Mouse (Mus musculus): ENCODE data around the gene Dnaja4. TPM values are rescaled to one million over a fixed set of nuclear protein-coding genes. Genes with fewer than 3 reads are reported as not detected.

The Dnaja4 gene
- polyA plus RNA-seq, 1 experiment: 2.6 TPM

- WGBS: 72% methylated on average over 13 of the region's 13 CpGs
- no peak for DNase-seq (ENCODE audit: low read depth, low spot score)
Observed at GRCm38 (mm10) chr9:54745740-54746370, 47.2 kb downstream of the Dnaja4 start.

- WGBS: 72% methylated on average over 7 of the region's 7 CpGs
Observed at GRCm38 (mm10) chr9:54750215-54750981, 51.7 kb downstream of the Dnaja4 start.

GRCm38 (mm10) chr9:54751684-54752083, 53.0 kb downstream of the Dnaja4 start:
- no peak for DNase-seq (ENCODE audit: low read depth, low spot score)
- WGBS: 92% methylated on average over 2 of the region's 2 CpGs

More at GRCm38 (mm10) chr9:54750215-54750981, 51.7 kb downstream of the Dnaja4 start:
- DNase-seq (ENCODE audit: low read depth, low spot score): no peak

- no peak for DNase-seq (ENCODE audit: low read depth, low spot score)
- WGBS: 50% methylated on average over 21 of the region's 21 CpGs
Observed at GRCm38 (mm10) chr9:54752201-54752943, 53.7 kb downstream of the Dnaja4 start.

GRCm38 (mm10) chr9:54752944-54753295, 54.2 kb downstream of the Dnaja4 start:
- 62% methylated on average over 11 of the region's 11 CpGs for WGBS
- no peak for DNase-seq (ENCODE audit: low read depth, low spot score)

GRCm38 (mm10) chr9:54759592-54759991, 60.9 kb downstream of the Dnaja4 start:
- DNase-seq (ENCODE audit: low read depth, low spot score): no peak
- WGBS: 42% methylated on average over 6 of the region's 6 CpGs

- 34% methylated on average over 12 of the region's 12 CpGs for WGBS
- no peak for DNase-seq (ENCODE audit: low read depth, low spot score)
Observed at GRCm38 (mm10) chr9:54764091-54764490, 65.4 kb downstream of the Dnaja4 start.

- WGBS: 2% methylated on average over 44 of the region's 45 CpGs
- no peak for DNase-seq (ENCODE audit: low read depth, low spot score)
Observed at GRCm38 (mm10) chr9:54764561-54765217, 66.0 kb downstream of the Dnaja4 start, which contains the start of gene Crabp1. Gene Crabp1, plus strand, starts transcription at chr9:54764748.

- 1% methylated on average over 41 of the region's 41 CpGs for WGBS
- DNase-seq (ENCODE audit: low read depth, low spot score): no peak
Observed at GRCm38 (mm10) chr9:54765336-54766085, 66.8 kb downstream of the Dnaja4 start.

Other genes starting within 250 kb of the Dnaja4 start
- gene Dmxl2, start 197.2 kb upstream of the Dnaja4 start, polyA plus RNA-seq (2012; rRNA removed): 1.1 and 1.8 TPM in 2 replicates
- gene Sh2d7, start 159.9 kb upstream of the Dnaja4 start, polyA plus RNA-seq (2012; rRNA removed): 3.8 and 6.6 TPM in 2 replicates
- 4.5 and 4.7 TPM in 2 replicates for gene Cib2, start 138.7 kb upstream of the Dnaja4 start, polyA plus RNA-seq (2012; rRNA removed)
- 64.4 and 72.2 TPM in 2 replicates for gene Idh3a, start 112.5 kb upstream of the Dnaja4 start, polyA plus RNA-seq (2012; rRNA removed)
- 1.5 and 1.9 TPM in 2 replicates for gene Acsbg1, start 37.0 kb upstream of the Dnaja4 start, polyA plus RNA-seq (2012; rRNA removed)
- gene Wdr61, start 35.6 kb downstream of the Dnaja4 start, polyA plus RNA-seq (2012; rRNA removed): 29.6 and 32.9 TPM in 2 replicates
- 9.4 and 14.7 TPM in 2 replicates for gene Crabp1, start 65.9 kb downstream of the Dnaja4 start, polyA plus RNA-seq (2012; rRNA removed)
- 5.2 and 8.0 TPM in 2 replicates for gene Ireb2, start 164.9 kb downstream of the Dnaja4 start, polyA plus RNA-seq (2012; rRNA removed)
- gene Hykk, start 218.4 kb downstream of the Dnaja4 start, polyA plus RNA-seq (2012; rRNA removed): 0.83 and 1.0 TPM in 2 replicates

All from large intestine, adult 2 months (tissue).